Mouse (Mus musculus) heart, postnatal 36 days (tissue): ENCODE data around the gene Mrpl14. TPM values are rescaled to one million over a fixed set of nuclear protein-coding genes. Genes with fewer than 3 reads are reported as not detected.

ENCODE experiments used
- DNase-seq, 2 experiments: peaks; one replicate each; pipeline ENCODE4 v3.0.0; 2021 to 2022
- intact Hi-C: fragments of 180-260 bp; cut with DNase I; formaldehyde crosslinking; loops from one replicate; pipeline ENCODE4 v1.15.1; 2025
- total RNA-seq, 2 experiments: library from RNA; stranded (reverse); gene quantifications; 2 replicates each; pipeline ENCODE4 v1.2.3; 2021

Mrpl14 gene
- total RNA-seq, result 100 to 1,000 TPM; 140 to 155 TPM

GRCm38 (mm10) chr17:45686093-45686619, at the start of gene Mrpl14:
Gene Mrpl14, plus strand, starts transcription at chr17:45686322.
- DNase-seq, result peak; percentile 94
- intact Hi-C loops, result no loop called here

- intact Hi-C loops, result no loop called here
- DNase-seq, result no peak
These were observed 47.4 kb upstream of the Mrpl14 start for GRCm38 (mm10) chr17:45638596-45639295.

GRCm38 (mm10) chr17:45641981-45642380, 44.1 kb upstream of the Mrpl14 start:
- intact Hi-C loops, result loop anchor here (2.0 to 5.0 kb wide), 3 partner anchors 59 to 165 kb away; partner anchors contain the start of gene Spats1
- DNase-seq, result no peak

GRCm38 (mm10) chr17:45642701-45643100, 43.4 kb upstream of the Mrpl14 start:
- peak; percentile 72 to 81 for DNase-seq
- intact Hi-C loops, result loop anchor here (2.0 to 5.0 kb wide), 3 partner anchors 60 to 165 kb away; partner anchors contain the start of gene Spats1

- no peak for DNase-seq
- intact Hi-C loops, result loop anchor here (5.0 kb wide), 1 partner anchor 167 kb away; the partner anchor contains the start of gene Spats1
These were observed 41.9 kb upstream of the Mrpl14 start for GRCm38 (mm10) chr17:45644185-45644584.

GRCm38 (mm10) chr17:45653233-45653632, 32.9 kb upstream of the Mrpl14 start:
- intact Hi-C loops, result no loop called here

GRCm38 (mm10) chr17:45655820-45656219, 30.3 kb upstream of the Mrpl14 start:
- no peak for DNase-seq
- intact Hi-C loops, result no loop called here

More at GRCm38 (mm10) chr17:45653233-45653632, 32.9 kb upstream of the Mrpl14 start:
- DNase-seq, result no peak

- DNase-seq, result no peak
- intact Hi-C loops, result no loop called here
These were observed 26.9 kb upstream of the Mrpl14 start, which contains the start of gene Capn11 for GRCm38 (mm10) chr17:45659225-45659624. Gene Capn11, minus strand, starts transcription at chr17:45659325.

GRCm38 (mm10) chr17:45663106-45663919, 22.8 kb upstream of the Mrpl14 start:
- intact Hi-C loops, result loop anchor here (1.0 kb wide), 1 partner anchor 55 kb away; no protein-coding TSS in a partner anchor
- peak; percentile 78 to 83 for DNase-seq

- intact Hi-C loops, result no loop called here
- no peak for DNase-seq
These were observed 21.5 kb upstream of the Mrpl14 start for GRCm38 (mm10) chr17:45664608-45665007.

GRCm38 (mm10) chr17:45666091-45666490, 20.0 kb upstream of the Mrpl14 start:
- DNase-seq, result no peak
- intact Hi-C loops, result no loop called here

- intact Hi-C loops, result no loop called here
- DNase-seq, result no peak
These were observed 18.6 kb upstream of the Mrpl14 start for GRCm38 (mm10) chr17:45667481-45667880.

GRCm38 (mm10) chr17:45667986-45668385, 18.1 kb upstream of the Mrpl14 start:
- intact Hi-C loops, result no loop called here
- no peak for DNase-seq

- intact Hi-C loops, result no loop called here
These were observed 14.3 kb upstream of the Mrpl14 start for GRCm38 (mm10) chr17:45671821-45672220.

GRCm38 (mm10) chr17:45672598-45672997, 13.5 kb upstream of the Mrpl14 start:
- intact Hi-C loops, result no loop called here
- DNase-seq, result no peak

More at GRCm38 (mm10) chr17:45671821-45672220, 14.3 kb upstream of the Mrpl14 start:
- no peak for DNase-seq

- intact Hi-C loops, result loop anchor here (1.0 kb wide), 1 partner anchor 40 kb away; no protein-coding TSS in a partner anchor
- peak; percentile 69 to 85 for DNase-seq
These were observed 8.0 kb upstream of the Mrpl14 start for GRCm38 (mm10) chr17:45678106-45678505.

GRCm38 (mm10) chr17:45680391-45680980, 5.6 kb upstream of the Mrpl14 start:
- peak; percentile 31 to 48 for DNase-seq
- intact Hi-C loops, result loop anchor here (5.0 kb wide), 1 partner anchor 352 kb away; the partner anchor contains the start of gene Vegfa

- intact Hi-C loops, result loop anchor here (5.0 kb wide), 1 partner anchor 351 kb away; the partner anchor contains the start of gene Vegfa
- no peak for DNase-seq
These were observed 4.5 kb upstream of the Mrpl14 start for GRCm38 (mm10) chr17:45681588-45681987.

- DNase-seq, result no peak
- intact Hi-C loops, result loop anchor here (5.0 kb wide), 1 partner anchor 349 kb away; the partner anchor contains the start of gene Vegfa
These were observed 3.3 kb upstream of the Mrpl14 start for GRCm38 (mm10) chr17:45682843-45683242.

- DNase-seq, result no peak
- intact Hi-C loops, result loop anchor here (5.0 kb wide), 1 partner anchor 348 kb away; the partner anchor contains the start of gene Vegfa
These were observed 1.4 kb upstream of the Mrpl14 start for GRCm38 (mm10) chr17:45684667-45685131.
